Mouse (Mus musculus) bone marrow macrophage, adult 2 months (primary cell): ENCODE data around the gene Gpr65.
"Not testable (repeated sequence)": the region's sequence is repeated elsewhere in the genome, so short reads cannot be mapped to it uniquely, and the experiment has no call there.

ENCODE experiments used
- CTCF ChIP-seq: IDR thresholded peaks from 2 replicates; pipeline ENCODE4 v1.5.1; 2012; ENCODE audit warnings: low read depth, mild to moderate bottlenecking, low read length, moderate library complexity
- POLR2A ChIP-seq: IDR thresholded peaks from 2 replicates; pipeline ENCODE4 v1.6.1; 2012; ENCODE audit warnings: mild to moderate bottlenecking, low read depth, low read length, borderline replicate concordance

DNA sequence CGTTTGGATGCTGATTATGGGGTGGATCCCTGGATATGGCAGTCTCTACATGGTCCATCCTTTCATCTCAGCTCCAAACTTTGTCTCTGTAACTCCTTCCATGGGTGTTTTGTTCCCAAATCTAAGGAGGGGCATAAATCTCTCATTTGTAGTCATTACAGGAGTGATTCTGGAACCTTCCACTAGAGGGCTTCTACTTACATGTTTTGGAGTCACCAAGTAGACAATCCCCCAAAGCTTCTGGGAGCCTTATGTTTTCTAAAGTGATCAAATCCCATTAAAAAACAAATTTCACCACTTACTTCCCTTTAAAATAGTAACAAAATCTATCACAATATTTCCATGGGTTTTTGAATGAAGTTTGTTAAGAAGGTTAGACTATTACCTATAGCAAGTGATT is 55.7 kb downstream of the Gpr65 start:
- TF ChIP-seq POLR2A, CTCF: not testable (repeated sequence)
